Mouse (Mus musculus) MEL (cell line): Measurements from ENCODE around the gene Gulp1.

ENCODE experiments used
- CTCF ChIP-seq, 3 experiments: IDR thresholded peaks in 2 of 3; conservative IDR thresholded peaks in 1 of 3; 2 replicates each; pipeline ENCODE4 v1.5.1; 2011 to 2012; ENCODE audit warnings: low read length in 3 of 3, low read depth in 2 of 3, mild to moderate bottlenecking in 2 of 3, improper control_type of control experiment in 1 of 3, inconsistent platforms in 1 of 3, mixed read lengths in 1 of 3, moderate library complexity in 1 of 3; ENCODE audit not compliant: control insufficient read depth in 1 of 3, insufficient read depth in 1 of 3, poor library complexity in 1 of 3, severe bottlenecking in 1 of 3
- HCFC1 ChIP-seq: IDR thresholded peaks from 2 replicates; pipeline ENCODE4 v1.6.1; 2012; ENCODE audit warnings: low read depth, mild to moderate bottlenecking, inconsistent platforms, low read length, improper control_type of control experiment, moderate library complexity

- TF ChIP-seq HCFC1: no peak
- TF ChIP-seq CTCF (IDR thresholded peaks at IDR 0.05 in 2 of 3, conservative IDR thresholded peaks at IDR 0.05 in 1 of 3; ENCODE audit: control insufficient read depth in 1 of 3, insufficient read depth in 1 of 3, low read depth in 2 of 3, low read length in 3 of 3, poor library complexity in 1 of 3, severe bottlenecking in 1 of 3): no peak
These were observed 67.4 kb downstream of the Gulp1 start for GRCm38 (mm10) chr1:44618751-44619150.
